Mouse (Mus musculus) liver, embryonic 16.5 days (tissue): ENCODE results near the gene Tiam2. TPM values are rescaled to one million over a fixed set of nuclear protein-coding genes. Genes with fewer than 3 reads are reported as not detected.

ENCODE experiments used
- ATAC-seq: fragments of 200-750 bp; cut with Nextera tagmentation; 2 replicates; pipeline ENCODE4 v1.8.0; 2017; ENCODE audit warnings: low read depth, mild to moderate bottlenecking, moderate number of reproducible peaks, moderate library complexity
- H3K27ac ChIP-seq: fragments of 300-500 bp; sonication (generic); 2 replicates; pipeline ENCODE4 v1.5.1; 2014; ENCODE audit warnings: mild to moderate bottlenecking, low read length
- H3K27me3 ChIP-seq: fragments of 300-500 bp; sonication (generic); 2 replicates; pipeline ENCODE4 v1.6.1; 2014; ENCODE audit warnings: low read depth, low read length, mixed read lengths; ENCODE audit not compliant: control insufficient read depth, insufficient read depth
- H3K36me3 ChIP-seq: fragments of 300-500 bp; sonication (generic); 2 replicates; pipeline ENCODE4 v1.6.1; 2014; ENCODE audit warnings: mild to moderate bottlenecking; ENCODE audit not compliant: control insufficient read depth, insufficient read depth
- H3K4me1 ChIP-seq: fragments of 300-500 bp; sonication (generic); 2 replicates; pipeline ENCODE4 v1.6.1; 2014; ENCODE audit warnings: low read depth, low read length, mixed read lengths; ENCODE audit not compliant: control insufficient read depth
- H3K4me2 ChIP-seq: fragments of 300-500 bp; sonication (generic); 2 replicates; pipeline ENCODE4 v1.6.1; 2014; ENCODE audit warnings: low read depth, low read length, mixed read lengths
- H3K4me3 ChIP-seq: fragments of 300-500 bp; sonication (generic); 2 replicates; pipeline ENCODE4 v1.5.1; 2014; ENCODE audit warnings: low read depth, mild to moderate bottlenecking, low read length
- H3K9ac ChIP-seq: fragments of 300-500 bp; sonication (generic); 2 replicates; pipeline ENCODE4 v1.6.1; 2014; ENCODE audit warnings: low read depth, low read length
- H3K9me3 ChIP-seq: fragments of 300-500 bp; sonication (generic); replicated peaks from 2 replicates; pipeline ENCODE4 v1.6.1; 2016; ENCODE audit warnings: low read length; ENCODE audit not compliant: control insufficient read depth
- WGBS: fragments of 180-500 bp; shearing (Covaris S2); extraction: QIAGEN DNeasy Blood & Tissue Kit; methylation state at CpG from one replicate; pipeline ENCODE4 v1.1.7; 2014; ENCODE audit not compliant: insufficient replicate concordance; 5-methylcytosine and 5-hydroxymethylcytosine counted together
- polyA plus RNA-seq: library from polyadenylated mRNA; unstranded; fragments of >200 nt; fragmentation: Nextera tagmentation; extraction: Ambion mirVana; gene quantifications from 2 replicates; pipeline ENCODE4 v1.2.1, GENCODE M21; 2015

The Tiam2 gene
- polyA plus RNA-seq, 1 experiment from 2014 or later: 0.86 TPM

GRCm38 (mm10) chr17:3466681-3467080, 140.3 kb downstream of the Tiam2 start:
- H3K27ac ChIP-seq: no peak overlapping the region
- H3K4me3 ChIP-seq: no peak overlapping the region
- H3K27me3 ChIP-seq: no peaks in the 10 kb centered on the region
- H3K4me1 ChIP-seq: no peaks in the 10 kb centered on the region
- no peak for ATAC-seq
- no peak overlapping the region for H3K9ac ChIP-seq
- no peaks in the 10 kb centered on the region for H3K36me3 ChIP-seq
- no peak overlapping the region for H3K4me2 ChIP-seq
- no peaks in the 10 kb centered on the region for H3K9me3 ChIP-seq
- 82% methylated on average over 3 of the region's 3 CpGs for WGBS

GRCm38 (mm10) chr17:3467636-3468324, 141.4 kb downstream of the Tiam2 start:
- no peak overlapping the region for H3K4me2 ChIP-seq
- H3K27ac ChIP-seq: no peak overlapping the region
- no peaks in the 10 kb centered on the region for H3K36me3 ChIP-seq
- no peak overlapping the region for H3K4me3 ChIP-seq
- H3K4me1 ChIP-seq: no peaks in the 10 kb centered on the region
- ATAC-seq: no peak
- H3K27me3 ChIP-seq: no peaks in the 10 kb centered on the region
- H3K9ac ChIP-seq: no peak overlapping the region
- 61% methylated on average over 8 of the region's 8 CpGs for WGBS
- H3K9me3 ChIP-seq: no peaks in the 10 kb centered on the region

GRCm38 (mm10) chr17:3472018-3472417, 145.6 kb downstream of the Tiam2 start:
- 59% methylated on average over 6 of the region's 6 CpGs for WGBS
- H3K9me3 ChIP-seq: no peaks in the 10 kb centered on the region

GRCm38 (mm10) chr17:3476546-3476945, 150.2 kb downstream of the Tiam2 start:
- Histone ChIP-seq H3K36me3 (no peaks in the 10 kb centered on the region), H3K27me3 (no peaks in the 10 kb centered on the region), H3K4me3 (no peak overlapping the region), H3K27ac (no peak overlapping the region), H3K9me3 (no peaks in the 10 kb centered on the region), H3K4me1 (no peaks in the 10 kb centered on the region), H3K4me2 (no peak overlapping the region), H3K9ac (no peak overlapping the region)
- no peak for ATAC-seq
- WGBS: 50% methylated on average over 2 of the region's 2 CpGs

More at GRCm38 (mm10) chr17:3472018-3472417, 145.6 kb downstream of the Tiam2 start:
- no peak overlapping the region for H3K27ac ChIP-seq
- no peak for ATAC-seq
- H3K4me2 ChIP-seq: no peak overlapping the region
- H3K36me3 ChIP-seq: no peaks in the 10 kb centered on the region
- H3K4me3 ChIP-seq: no peak overlapping the region
- no peak overlapping the region for H3K9ac ChIP-seq
- H3K27me3 ChIP-seq: no peaks in the 10 kb centered on the region
- H3K4me1 ChIP-seq: no peaks in the 10 kb centered on the region

- Histone ChIP-seq H3K4me1 (no peaks in the 10 kb centered on the region), H3K27ac (no peak overlapping the region), H3K4me3 (no peak overlapping the region), H3K4me2 (no peak overlapping the region), H3K9ac (no peak overlapping the region), H3K9me3 (no peaks in the 10 kb centered on the region), H3K36me3 (no peaks in the 10 kb centered on the region), H3K27me3 (no peaks in the 10 kb centered on the region)
- ATAC-seq: no peak
- WGBS: 47% methylated on average over 7 of the region's 7 CpGs
These were observed 155.5 kb downstream of the Tiam2 start for GRCm38 (mm10) chr17:3481576-3482575.

GRCm38 (mm10) chr17:3483091-3483490, 156.7 kb downstream of the Tiam2 start:
- H3K4me2 ChIP-seq: no peak overlapping the region
- 56% methylated on average over 8 of the region's 8 CpGs for WGBS
- no peaks in the 10 kb centered on the region for H3K36me3 ChIP-seq
- no peak for ATAC-seq
- no peak overlapping the region for H3K4me3 ChIP-seq
- H3K27ac ChIP-seq: no peak overlapping the region
- H3K4me1 ChIP-seq: no peaks in the 10 kb centered on the region
- H3K9me3 ChIP-seq: no peaks in the 10 kb centered on the region
- no peak overlapping the region for H3K9ac ChIP-seq
- no peaks in the 10 kb centered on the region for H3K27me3 ChIP-seq

- H3K4me1 ChIP-seq: no peaks in the 10 kb centered on the region; the same call in 1 of the 2 replicates
- ATAC-seq: no peak
- H3K36me3 ChIP-seq: no peaks in the 10 kb centered on the region
- no peak overlapping the region for H3K27ac ChIP-seq
- H3K27me3 ChIP-seq: no peaks in the 10 kb centered on the region
- no peak overlapping the region for H3K4me3 ChIP-seq
- no peaks in the 10 kb centered on the region for H3K9me3 ChIP-seq
- no peak overlapping the region for H3K9ac ChIP-seq
- WGBS: 73% methylated on average over 7 of the region's 7 CpGs
- H3K4me2 ChIP-seq: no peak overlapping the region
These were observed 159.5 kb downstream of the Tiam2 start for GRCm38 (mm10) chr17:3485851-3486250.

GRCm38 (mm10) chr17:3487211-3487610, 160.8 kb downstream of the Tiam2 start:
- Histone ChIP-seq H3K4me1 (no peaks in the 10 kb centered on the region; the same call in 1 of the 2 replicates), H3K4me3 (no peak overlapping the region), H3K36me3 (no peaks in the 10 kb centered on the region), H3K4me2 (no peak overlapping the region), H3K27me3 (no peaks in the 10 kb centered on the region), H3K27ac (no peak overlapping the region), H3K9ac (no peak overlapping the region), H3K9me3 (no peaks in the 10 kb centered on the region)
- no peak for ATAC-seq
- WGBS: 76% methylated on average over 4 of the region's 4 CpGs
